Mouse (Mus musculus) urinary bladder, adult 18-20 months (tissue): ENCODE data around the gene B230104I21Rik.

Experiments used
- DNase-seq, 2 experiments: peaks; one replicate each; pipeline ENCODE4 v3.0.0; 2022; ENCODE audit warnings: low spot score in 2 of 2, mixed read lengths in 2 of 2

B230104I21Rik gene

GRCm38 (mm10) chr4:154393196-154394122 is 57.5 kb downstream of the B230104I21Rik start:
- DNase-seq, result no peak

GRCm38 (mm10) chr4:154394123-154394722 is 58.3 kb downstream of the B230104I21Rik start:
- DNase-seq, result no peak

- DNase-seq, result no peak
Observed at GRCm38 (mm10) chr4:154396652-154397301, 60.9 kb downstream of the B230104I21Rik start.
